Mouse (Mus musculus) olfactory bulb, adult 2 months (tissue): ENCODE data around the gene Sh3gl2.

Source experiments
- CTCF ChIP-seq: fragments of 200-500 bp; IDR thresholded peaks from 2 replicates; pipeline ENCODE4 v1.5.1; 2012; ENCODE audit warnings: low read depth, mild to moderate bottlenecking, low read length, moderate library complexity; ENCODE audit not compliant: insufficient read depth
- POLR2A ChIP-seq: fragments of 200-500 bp; IDR thresholded peaks from 2 replicates; pipeline ENCODE4 v1.6.1; 2012; ENCODE audit warnings: mild to moderate bottlenecking, low read depth, low read length, moderate library complexity; ENCODE audit not compliant: insufficient read depth

DNA sequence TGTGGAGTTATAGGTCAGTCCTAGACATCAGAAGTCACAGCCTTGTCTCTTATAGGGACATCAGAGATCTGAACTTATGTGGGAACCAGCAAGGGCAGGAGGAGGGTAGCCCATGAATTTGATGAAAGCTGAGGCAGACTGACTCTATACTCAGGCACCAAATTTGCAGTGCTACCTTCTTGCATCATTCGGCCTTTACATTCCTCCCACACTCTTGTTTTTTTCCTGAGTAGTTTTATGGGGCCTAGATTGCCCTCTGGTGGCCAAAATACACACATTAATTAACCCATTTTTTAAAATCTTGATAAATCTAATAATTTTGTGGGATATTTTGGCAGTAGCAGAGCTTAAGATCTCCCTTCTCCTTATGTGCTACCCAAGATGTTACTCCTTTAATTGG is 186.9 kb downstream of the Sh3gl2 start:
- TF ChIP-seq POLR2A: no peak
- TF ChIP-seq CTCF: no peak
